Mouse (Mus musculus) embryo, embryonic 11 days (tissue): ENCODE measurements at regions not wholly inside any gene's neighbourhood (a gene's known extent, or its start where the extent isn't known, plus 50 kb on each side); places are given as distances from the start of the nearest gene placed in this dataset.

ENCODE experiments used
- DNase-seq: peaks from one replicate; pipeline ENCODE4 v3.0.0-alpha.2; 2015

DNA sequence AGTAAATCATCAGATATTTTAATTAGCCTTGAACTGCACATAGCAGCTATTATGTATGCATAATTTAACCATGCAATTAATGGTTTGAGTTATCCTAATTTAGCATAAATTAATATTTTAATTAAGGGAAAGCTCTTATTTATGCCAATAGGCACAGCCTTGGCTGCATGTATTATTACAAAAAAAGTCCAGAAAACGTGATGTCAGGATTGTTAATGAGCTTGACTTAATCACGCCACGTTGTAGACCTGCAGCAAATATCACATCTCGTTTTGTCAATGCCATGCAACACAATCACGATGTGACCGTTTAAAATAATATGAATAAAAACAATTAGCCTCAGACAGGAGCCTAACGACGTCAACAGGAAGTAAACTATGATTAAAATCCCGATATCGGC is 189.9 kb downstream of the Plk2 start:
- no peak for DNase-seq

DNA sequence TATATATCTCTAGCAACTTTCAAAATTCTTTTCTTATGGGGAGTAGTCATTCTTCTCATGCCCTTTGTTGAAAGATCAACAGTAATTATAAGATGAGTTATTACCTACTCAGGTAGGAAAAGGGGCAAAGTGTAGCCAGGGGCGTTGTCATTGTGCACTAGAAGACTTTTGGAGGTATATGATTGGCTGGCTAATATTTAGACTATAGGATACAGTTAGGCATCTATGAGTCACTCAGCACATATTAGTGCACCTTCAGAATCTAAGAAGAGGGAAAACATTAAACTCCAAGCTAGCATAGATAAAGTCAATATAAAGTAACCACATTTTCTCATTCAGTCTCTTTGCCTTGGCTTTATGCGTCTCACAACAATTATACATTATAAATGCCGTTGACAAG is 199.8 kb downstream of the Plk2 start:
- DNase-seq, result no peak

DNA sequence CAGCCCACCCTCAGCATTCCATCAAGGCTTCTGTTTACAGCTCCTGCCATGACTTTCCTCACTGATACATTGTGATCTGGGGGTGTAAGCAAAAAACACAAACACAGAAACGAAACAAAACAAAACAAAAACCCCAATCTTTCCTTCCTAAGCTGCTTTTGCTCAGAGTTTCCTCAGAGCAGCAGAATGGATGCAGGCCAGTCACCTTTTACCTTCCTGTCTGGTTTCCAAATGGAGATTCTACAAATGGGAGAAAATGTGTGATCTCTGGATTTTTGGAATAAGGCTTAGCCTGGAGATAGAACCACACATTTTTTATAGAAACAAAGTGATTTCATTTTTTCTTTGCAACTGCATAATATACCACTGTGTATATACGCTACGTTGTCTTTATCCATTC is 204.8 kb downstream of the Plk2 start:
- DNase-seq, result no peak

DNA sequence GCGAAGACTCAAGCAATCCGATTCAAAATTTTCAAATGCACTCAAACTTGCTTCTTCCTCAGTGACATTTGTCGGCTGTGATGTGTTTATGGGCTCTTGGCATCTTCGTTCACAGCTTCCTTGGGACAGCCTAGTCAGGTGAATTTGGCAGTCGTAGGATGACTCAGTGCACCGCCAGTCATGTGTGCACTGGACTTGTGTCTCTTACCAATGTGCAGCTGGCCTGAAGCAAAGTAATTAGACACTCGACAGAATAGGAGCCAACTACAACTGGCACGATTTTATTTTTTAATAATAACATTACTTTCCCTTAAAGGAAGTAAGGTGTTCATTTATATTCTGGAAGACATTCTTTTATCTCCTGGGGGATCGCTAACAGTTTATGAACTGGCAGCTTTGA is 205.5 kb downstream of the Plk2 start:
- DNase-seq, result no peak

DNA sequence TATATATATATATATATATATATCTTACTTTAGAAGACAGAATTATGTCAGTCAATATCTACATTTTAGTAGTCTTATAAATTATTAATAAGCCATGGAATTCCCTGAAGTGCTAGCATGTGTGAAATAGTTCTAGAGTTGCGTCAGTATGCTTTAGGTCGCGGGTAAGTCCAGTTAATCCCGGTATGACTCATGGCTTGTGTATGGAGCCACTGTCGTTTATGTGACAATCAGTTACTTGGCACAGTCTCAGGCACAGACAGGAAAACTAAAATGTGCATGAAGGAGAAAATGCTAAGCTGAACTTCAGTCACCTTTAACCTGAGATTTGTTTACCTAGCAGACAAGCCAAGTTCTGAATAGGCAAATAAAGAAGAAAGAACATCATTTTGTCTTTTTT is 206.5 kb downstream of the Plk2 start:
- no peak for DNase-seq

DNA sequence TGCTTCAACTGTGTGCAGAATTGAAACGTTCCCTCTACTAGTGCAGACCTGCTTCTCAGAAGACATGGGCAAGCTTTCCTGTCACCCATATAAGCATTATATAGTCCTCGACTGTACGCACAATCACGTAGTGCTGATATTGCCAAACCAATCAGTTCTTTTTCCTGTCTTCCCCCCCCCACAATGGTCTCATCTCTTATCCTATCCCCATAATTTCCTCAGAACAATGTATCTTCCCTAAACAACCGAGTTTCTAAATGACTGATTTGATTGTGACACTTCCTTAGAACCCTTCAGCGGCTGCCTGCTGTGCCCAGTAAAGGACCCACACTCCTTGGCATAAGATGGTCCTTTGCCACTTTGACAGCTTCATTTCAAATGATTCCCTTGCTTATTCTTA is 207.0 kb downstream of the Plk2 start:
- no peak for DNase-seq

DNA sequence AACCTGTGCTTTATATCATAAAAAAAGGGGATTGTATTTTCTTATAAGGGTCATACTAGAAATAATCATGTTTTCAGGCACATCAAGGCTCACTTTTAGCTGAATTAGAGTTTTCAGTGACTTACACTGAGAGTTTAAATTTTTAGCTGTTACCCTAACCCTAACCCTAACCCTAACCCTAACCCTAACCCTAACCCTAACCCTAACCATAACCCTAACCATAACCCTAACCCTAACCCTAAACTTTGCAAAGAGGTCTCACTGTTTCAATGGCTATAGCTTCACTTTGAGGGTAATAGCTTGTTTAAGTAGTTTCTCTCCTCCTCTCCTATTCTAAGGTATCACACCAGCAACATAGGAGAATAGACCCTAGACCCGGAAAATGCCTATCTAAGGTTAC is 208.0 kb downstream of the Plk2 start:
- no peak for DNase-seq

DNA sequence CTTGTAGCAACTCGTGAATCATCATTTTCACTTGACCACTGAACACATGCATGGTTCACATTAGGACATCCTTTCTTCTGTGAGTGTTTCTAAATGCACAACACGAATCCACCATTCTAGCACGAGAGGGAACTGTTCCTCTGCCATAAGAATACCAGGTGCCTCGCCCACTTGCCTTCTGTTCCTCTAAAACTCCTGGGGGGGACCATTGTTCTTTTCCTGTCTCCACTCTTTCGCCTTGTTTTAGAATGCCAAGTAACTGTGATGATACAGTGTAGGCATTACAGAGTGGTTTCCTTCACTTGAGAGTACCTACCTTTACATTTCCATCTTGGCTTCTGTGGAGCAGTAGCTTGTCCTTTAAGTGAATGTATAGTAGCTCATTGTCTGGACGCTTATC is 224.2 kb downstream of the Plk2 start:
- DNase-seq, result no peak

DNA sequence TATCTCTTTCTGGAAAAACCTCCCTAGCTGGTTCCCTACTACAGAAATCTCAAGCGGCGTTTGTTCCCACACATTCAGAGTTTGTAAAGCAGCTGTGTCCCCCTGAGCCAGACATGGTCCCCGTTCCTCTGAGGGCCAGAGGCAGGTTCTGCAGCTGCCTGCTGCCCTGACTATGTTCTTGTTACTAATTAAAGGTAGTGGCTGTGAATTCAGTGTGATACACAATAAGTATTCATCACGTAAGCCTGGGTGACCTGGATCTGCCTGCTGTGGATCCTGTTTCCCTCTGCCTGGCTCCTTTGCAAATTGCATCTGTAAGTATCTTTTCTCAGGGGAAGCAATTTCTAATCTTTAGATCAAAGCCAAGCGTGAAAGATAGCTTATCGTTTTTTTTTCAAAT is 232.3 kb downstream of the Plk2 start:
- DNase-seq, result no peak

DNA sequence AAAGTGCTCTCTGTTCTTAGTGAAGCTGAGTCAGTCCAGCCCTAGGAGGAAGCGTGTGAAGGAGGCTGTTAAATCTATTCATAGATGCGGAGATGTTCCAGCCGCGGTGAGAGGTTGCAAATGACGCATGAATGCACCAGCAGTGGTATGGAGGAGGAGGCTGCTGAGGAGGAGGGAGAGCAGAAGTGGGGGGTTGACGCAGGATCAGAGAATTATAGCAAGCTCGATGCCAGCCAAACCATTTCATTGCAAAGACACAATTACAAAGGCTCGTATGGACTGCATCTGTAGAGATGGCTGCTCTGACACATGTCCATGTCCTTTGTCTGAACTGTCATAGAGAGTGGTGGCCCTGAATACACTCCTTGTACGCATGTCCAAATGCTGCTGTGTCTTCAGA is 232.9 kb downstream of the Plk2 start:
- no peak for DNase-seq

DNA sequence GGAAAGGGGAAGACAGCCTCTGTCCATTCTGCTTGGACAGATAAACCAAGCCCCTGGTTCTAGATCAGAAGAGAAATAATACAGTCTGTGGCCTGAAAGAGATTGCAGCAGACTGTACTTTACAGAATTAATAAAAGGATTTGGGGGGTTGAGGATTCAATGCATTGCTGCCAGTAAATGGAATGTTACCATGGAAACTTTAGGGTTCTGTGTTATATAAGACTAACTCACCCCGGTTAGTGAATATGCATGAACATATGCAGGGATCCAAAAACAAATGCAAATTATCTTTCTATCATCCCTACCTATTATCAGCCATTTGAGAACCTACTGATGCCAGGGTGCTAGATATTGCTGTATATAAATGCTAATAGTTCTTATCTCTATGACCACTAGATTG is 233.4 kb downstream of the Plk2 start:
- DNase-seq, result no peak

DNA sequence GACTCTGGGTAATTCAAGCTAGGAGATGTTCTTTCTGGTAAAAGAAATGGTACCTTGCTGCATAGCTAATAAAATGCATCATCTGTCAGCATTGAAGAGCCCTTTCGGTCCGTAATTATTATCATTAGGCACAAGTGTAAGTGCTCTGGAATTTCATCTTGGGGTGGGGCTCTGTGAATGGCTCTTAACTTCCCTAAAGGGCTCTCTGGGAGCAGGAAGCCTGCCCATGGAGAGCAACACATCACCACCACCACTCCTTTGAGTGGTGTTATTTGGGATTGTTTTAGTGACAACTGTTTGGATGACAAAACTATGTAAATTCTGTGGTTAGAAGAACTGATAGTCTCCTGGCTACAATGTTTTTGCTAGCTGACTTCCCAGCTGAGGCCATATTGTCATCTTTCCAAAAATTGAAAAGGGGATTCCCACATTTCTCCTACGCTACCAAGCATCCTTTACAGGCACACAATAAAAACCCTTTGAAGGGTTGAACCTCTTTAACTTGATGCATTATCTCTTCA is 238.5 kb downstream of the Plk2 start:
- no peak for DNase-seq

DNA sequence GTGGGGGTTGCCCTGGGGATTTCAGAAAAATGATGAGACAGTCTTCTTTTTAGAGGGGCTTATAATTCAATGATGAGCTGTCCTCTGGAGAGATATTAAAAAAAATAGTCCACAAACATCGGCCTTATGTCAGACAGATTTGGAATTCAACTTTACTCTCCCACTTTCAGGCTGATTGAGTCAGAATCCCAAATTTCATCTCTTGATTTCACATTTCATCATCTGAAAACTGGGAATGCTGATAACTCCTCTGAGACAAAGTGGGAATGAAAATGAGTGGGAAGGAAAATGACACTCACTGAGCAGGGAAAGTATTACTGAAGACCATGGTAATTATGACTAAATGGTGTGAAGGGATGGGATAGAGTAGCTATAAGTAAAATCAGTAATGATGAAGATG is 239.1 kb downstream of the Plk2 start:
- no peak for DNase-seq

DNA sequence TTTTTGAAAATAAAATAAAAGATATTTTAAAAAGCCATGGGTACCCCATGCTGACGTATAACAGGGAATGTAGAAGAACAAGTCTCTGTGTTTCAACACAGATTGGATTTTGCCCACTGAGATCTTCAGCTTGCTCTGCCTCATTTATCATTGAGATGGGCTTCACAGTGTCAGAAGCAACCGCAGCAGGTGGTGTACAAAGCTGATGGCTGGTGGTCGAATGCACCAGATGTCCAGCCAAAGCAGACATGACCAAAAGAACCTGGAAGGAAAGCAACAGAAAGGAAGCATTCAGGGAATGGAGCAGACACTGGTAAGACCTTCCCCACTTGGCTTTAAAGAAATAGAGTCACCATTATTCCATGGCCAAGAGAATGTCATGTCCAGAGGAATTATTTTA is 247.9 kb downstream of the Plk2 start:
- DNase-seq, result no peak

DNA sequence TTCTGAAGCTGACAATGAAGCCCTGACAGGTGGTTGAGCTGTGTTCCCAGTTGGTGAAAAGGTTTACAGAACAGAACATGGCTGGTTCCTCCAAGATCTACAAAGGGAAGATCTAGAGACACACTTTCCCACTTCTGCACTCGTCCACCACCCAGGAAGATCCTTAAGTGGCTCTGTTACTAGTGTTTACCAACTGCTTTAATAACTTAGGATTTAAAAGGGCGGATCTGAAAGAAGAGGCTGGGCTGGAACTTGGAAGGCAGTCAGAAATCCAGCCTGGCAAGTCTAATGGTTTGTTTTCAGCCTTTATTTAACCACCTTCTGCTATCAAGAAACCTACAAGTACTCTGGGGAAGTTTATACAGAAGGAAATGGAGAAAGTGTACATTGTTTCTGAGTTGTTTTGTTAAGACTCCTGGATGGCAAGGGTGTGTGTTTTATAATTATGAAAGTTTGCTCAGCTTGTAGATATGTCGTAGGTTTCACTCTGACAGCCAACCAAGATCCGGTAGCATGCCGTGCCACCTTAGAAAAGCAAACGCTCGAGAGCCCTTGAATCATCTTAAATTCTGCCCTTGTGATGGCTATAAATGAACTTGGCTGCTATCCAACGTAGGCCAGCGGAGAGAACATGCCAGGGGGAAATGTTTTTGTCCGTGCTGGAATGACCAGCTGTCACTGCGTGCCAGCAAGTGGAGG is 248.5 kb downstream of the Plk2 start:
- DNase-seq, result no peak

DNA sequence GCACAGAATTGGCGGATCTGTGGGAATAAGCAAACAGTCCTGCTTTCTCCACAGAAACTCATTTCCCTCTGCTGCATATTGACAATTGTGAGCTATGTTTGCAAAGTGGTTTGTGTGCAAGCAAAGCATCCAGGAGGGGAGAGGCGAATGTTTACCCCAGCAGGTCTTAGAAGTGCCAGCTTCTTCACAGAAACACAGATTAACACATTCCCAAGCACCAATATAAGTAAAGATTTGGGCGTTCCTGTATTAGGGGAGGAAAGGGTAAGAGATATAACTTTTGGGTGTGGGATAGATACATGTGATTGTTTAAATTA is 249.0 kb downstream of the Plk2 start:
- DNase-seq, result no peak

DNA sequence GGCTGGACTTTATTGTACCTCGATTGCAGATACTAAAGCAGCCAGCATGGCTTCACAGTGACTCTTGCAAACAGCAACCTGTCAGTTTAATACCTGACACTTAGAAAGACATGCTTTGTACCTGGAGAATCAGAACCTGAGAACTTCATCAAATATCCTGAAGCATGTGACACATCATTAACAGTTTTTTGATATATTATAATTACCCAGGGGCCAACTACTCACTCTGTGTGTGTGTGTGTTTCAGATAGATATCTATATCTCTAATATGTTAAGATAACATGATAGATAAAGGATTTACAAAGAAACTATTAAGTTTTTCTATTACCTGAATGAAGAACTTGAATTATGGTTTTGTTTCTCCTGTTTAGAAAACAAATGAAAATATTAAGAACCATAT is 254.5 kb downstream of the Plk2 start:
- DNase-seq, result no peak

DNA sequence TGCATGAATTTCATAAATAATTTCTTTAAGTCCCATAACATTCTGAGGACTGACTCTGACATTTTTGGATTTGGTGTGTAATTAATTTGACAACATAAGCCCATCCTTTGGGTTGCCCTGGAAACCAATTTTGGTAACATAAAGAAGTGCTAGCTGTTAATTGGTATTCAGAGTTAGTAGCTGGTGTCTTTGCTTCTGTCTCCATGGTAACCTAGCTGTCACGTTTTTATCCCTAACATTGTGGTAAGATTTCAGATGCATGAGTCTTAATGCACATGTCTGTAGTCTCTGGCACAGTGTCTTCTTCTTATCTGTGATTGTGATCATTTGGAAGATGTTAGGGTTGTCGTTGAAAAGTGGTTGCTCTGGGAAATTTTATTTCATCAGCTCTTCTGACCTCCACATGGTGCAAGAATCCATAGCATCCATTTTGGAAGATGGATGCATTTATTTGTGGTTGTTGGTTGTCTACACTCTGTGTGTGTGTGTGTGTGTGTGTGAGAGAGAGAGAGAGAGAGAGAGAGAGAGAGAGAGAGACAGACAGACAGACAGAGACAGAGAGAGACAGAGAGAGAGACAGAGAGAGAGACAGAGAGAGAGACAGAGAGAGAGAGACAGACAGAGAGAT is 255.1 kb downstream of the Plk2 start:
- peak; percentile 31 for DNase-seq

DNA sequence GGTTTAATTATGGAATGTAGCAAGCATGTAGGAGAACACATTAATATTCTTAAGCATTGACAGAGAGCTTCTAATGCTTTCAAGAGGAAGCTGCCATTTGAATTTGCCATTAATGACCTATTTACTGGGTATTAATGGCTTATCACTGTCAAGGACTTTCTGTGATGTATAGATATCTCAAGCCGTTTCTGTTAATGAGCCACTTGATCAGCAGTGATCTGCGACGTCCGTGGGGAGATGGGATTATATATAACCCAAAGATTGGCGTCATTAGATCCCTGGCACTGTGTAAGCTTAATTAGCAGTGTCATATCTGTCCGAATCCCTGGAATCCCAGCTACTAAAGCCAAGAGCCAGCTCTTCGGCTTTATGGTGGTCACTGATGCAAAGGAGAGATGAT is 257.4 kb downstream of the Plk2 start:
- no peak for DNase-seq

DNA sequence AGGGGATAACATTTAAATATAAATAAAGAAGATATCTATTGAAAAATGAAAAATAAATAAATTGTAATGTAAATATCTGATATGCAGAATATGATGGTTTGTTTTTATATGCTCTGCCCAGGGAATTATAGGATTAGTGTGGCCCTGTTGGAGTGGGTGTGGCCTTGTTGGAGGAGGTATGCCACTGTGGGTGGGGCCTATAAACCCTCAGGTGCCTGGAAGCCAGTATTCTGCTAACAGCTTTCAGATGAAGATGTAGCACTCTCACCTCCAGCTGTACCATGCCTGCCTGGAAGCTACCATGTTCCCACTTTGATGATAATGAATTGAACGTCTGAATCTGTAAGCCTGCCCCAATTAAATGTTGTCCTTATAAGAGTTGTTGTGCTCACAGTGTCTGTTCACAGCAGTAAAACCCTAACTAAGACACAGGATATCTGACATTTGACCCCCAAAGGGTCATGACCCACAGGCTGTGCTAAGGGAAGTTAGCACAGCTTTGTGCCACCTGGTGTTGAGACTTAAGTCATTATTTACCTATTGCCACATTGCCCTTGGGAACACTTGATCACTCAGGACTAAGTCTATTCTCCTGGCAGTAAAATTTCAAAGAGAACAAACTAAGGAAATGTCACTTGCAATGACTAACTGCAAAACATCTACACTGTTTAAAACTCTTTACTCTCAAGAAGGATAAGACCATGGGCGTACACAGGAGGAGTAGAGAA is 270.4 kb downstream of the Plk2 start:
- peak; percentile 66 for DNase-seq

DNA sequence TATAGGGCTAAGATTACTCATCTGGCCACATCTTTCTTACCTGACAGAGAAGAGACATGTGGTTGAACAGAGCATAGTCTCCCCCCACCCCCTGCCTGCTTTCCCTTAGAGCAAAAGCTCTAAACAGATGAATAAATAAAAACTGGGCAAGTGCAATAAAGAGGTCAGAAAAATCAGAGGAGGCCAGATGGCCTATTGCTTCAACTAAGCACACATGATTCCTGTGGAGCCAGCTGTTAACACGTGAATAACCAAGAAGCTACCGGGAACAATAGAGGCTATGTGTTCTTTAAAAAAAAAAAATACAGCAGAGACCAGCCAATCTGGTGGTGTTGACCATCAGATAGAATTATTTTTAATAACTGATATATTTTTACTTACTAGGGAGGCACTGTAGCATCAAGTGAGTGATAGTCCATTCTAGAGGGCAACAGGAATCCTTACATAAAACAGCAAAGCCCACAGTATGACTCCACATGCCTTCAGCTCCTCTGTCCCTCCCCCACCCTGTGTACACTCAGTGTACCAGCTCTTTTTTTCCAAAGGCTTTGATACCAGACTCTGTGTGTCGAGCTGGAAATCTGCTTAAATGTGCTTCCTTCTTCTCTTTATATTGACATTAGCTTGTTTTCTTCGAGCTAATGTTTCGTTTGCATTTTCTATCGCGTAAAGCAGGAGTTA is 272.6 kb downstream of the Plk2 start:
- DNase-seq, result peak; percentile 56

DNA sequence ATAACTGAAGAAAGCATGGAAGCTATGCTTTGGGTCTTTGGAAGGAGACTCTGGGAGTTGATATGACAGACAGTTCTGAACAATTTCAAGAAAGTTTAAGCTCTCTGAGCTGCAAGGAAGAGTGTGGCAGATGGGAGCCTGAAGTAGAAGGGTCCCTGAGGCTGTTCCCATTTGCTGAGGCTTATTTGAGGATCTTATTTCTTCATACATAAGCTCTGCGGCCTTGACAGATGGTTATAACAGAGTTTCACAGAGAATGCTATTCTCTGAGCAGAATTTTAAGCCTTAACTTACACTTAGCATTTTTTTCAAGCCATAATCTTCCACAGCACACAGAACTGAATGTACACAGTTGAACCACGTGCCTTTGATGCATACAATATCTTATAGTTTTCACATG is 278.7 kb downstream of the Plk2 start:
- DNase-seq, result no peak

DNA sequence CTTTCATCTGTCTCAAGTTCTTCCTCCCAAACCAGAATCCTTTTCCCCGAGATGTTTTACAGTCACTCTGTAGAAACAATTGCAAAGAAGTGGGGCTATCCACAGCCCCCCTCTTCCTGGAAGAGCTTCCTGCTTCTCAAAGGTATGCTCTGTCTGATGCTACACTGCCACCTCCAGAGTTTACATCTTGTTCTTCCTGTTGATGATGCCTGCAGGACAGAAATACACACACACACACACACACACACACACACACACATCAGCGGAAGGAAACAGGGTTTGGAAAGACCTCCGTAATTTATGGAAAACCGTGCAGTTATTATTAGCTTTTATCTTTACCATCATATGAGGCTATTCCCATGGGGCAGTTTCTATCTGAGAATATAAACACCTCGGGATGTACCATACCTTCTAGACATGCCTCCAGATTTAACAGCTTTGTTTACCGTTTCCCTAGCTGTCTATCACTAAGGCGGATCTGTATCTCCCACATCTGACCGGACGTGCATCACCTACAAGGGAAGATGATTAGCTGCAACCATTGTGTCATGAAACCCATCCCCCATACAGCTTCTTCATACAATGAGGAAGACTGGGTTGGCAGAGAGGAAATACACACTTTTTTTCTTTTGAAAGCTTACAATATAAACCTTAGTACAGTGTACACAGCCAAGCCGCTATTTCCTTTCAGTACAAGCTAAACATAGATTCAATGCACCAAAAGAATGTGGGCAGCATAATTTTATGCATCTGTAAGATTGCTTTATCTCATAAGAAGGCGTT is 288.6 kb downstream of the Plk2 start:
- DNase-seq, result no peak
